Mouse (Mus musculus) CD4-positive helper T cell, adult 2 months (primary cell): ENCODE measurements around the gene Zfp462.
"Not testable (repeated sequence)": the region's sequence is repeated elsewhere in the genome, so short reads cannot be mapped to it uniquely, and the experiment has no call there.

ENCODE experiments used
- DNase-seq: peaks from one replicate; pipeline ENCODE4 v3.0.0-alpha.2; 2012; ENCODE audit warnings: low read depth, missing footprints, low spot score

The Zfp462 gene

DNA sequence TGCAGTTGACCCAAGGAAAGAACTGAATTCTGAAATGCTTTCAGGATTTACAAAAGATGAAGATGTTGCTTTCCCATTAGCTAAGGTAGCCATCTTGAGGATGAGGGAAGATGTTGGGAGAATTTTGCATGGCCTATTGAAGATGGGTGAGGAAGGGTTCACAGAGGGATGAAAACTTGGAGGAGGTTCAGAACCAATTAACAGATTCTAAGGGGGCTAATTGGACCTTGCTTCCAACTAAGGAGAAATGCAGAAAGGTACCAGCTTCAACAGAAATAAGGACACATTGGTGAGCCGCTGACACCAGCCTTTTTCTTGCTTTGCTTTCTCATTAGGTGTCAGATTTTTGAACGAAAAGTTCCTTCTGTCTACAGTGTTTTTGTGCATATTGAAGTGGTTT, 6.0 kb downstream of the Zfp462 start:
- no peak for DNase-seq

DNA sequence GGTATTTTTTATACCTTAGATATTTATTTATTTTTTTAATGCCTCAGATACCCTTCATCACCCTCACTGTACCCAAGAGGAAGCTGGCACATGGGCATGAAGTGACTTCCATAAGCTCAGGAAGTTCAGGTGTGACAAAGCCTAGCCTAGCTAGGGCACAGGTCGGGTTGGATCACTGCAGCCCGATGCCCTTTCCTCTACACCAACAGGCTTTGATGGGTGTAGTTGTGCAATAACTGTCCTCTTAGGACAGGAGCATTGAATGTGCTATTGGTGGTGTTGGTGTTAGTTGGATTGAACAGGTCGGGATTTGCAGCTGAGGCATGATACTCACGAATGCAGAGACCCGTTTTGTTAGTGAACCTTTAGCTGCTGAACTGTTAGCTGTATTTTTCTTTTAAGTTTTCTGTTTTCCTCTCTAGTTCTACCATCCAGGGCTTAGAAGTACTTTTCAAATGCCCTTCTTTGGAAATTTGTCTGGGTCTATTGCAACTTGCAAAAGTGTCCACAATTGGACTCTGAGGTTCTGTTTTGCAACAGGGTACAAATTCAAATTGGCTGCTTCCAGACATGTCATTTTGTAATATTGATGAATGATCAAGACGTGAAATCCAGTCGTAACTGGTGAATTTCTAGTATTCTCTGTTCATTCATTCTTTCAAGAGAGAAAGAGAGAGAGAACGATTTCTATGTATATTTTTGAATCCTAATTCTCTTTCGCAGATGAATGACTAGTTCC, 9.0 kb downstream of the Zfp462 start:
- no peak for DNase-seq

DNA sequence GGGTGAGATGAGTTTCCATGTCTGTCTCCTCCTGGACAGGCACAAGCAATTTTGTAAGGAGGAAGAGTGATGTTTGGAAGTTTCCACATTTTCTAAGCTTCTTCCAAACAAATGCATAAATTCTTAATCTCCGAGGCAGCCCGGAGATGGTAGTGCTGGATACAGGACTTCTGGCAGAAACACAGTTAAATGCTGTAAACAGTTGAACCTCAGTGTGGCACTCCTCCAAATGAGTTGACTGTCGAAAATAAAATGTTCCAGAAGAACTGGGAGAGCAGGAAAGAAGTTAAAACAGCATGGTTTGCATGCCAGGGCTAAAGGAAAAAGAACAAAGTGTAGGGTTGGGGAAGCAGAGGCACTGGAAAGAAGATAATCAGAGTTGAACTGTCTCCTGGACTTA, 9.6 kb downstream of the Zfp462 start:
- DNase-seq: no peak

DNA sequence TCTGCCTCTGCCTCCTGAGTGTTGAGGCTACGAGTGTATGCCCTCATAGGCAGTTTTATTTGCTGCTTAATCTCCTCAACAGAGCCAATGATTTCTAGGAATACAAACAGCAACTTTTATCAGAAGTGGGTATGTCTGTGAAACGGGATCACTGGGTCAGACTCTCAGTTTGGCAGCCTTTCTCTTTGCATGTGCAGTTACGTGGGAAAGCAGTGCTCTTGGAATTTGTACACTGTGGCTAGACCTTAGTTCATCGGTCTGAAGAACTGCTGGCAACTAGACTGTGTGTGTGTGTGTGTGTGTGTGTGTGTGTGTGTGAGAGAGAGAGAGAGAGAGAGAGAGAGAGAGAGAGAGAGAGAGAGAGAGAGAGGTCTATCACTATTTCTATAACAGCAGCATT, 15.9 kb downstream of the Zfp462 start:
- no peak for DNase-seq

DNA sequence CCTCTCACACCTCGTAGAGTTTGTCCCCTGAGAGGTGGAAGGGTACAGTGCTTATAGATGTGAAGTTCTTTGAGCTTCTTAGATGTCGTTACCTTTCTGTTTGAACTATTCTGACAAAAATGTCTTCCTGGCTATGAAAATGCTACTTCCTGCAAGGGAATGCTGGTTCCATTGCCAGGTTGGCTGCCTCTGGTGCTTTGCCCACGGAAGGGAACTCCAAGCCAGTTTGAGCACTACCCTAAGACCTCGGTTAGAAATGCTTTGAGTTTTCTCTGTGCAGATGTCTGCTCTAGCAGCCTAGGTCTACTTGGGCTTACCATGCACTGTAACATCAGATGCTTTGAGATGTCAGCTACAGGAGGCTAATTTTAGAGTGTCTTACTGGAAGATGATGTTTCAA, 17.3 kb downstream of the Zfp462 start:
- DNase-seq: no peak

DNA sequence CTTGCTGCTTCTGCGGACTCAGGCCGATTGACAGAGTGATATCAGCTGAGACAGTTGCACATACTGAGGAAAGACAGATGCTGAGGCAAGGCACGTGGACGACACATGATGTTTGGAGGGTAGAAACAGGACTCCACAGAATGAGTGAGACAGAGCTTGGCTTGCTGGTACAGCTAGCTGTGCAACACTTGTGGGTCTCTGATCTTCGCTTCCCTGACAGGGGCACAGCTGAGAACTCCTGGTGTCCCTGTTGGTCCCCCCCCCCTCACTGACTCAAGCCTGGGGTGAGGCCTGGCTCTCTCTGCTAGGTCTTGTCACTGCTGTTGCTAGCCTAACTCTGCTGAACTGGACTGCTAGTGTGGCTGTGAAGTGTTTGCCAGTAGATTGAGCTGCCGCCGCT, 18.7 kb downstream of the Zfp462 start:
- DNase-seq: no peak

DNA sequence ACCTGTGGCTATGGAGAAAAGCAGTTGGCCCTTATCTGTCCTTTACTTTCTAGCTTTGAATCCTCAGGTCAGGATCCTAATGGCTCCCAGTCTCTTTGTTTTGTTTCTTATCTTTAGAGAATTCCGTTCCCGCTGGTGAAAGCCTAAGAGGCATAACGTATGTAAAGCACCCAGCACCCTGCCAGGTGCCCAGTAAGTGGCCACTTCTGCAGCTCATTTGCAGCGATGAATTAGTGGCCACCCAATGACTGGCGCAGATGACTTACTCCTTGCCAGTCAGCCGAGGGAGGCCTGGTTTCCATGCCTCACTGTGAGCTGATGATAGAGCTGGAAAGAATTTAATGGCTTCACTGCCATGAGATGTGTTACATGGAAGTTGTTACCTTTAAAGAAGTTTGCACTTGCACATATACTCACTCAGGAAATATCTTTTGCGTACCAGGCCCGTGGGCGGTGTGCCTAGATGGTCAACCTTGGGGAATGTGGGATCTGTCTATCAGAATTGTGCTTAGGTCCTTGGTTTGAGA, 20.4 kb downstream of the Zfp462 start:
- DNase-seq: no peak

DNA sequence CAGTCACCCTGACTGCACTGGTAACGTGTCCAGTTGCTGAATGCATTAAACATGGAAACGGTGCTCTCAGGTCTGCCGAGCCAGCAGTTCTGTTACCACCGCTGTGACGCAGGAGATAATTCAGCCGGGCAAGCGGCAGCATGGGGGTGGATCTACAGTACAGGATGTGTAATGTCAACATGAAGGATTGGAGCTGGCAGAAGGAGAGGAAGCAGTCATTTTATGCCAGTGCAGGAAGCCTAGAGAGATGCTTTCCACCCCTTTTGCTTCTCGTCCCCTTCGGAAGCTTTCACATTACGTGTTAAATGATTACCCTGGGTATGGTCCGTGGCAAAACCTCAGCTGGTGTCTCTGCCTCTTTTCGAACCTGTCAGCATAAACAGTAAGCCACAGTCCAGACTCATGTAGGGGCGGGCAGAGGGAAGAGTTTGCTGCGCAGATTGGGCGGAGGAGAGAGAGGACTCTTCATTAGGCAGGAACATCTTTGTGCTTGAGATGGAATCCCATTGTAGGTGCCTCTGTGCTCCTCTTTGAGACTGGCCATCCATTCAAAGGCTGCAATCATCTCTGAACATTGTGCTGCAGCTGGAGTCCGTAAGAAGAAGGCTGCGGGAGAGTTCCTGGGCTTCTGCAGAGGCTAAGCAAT, 21.4 kb downstream of the Zfp462 start:
- no peak for DNase-seq

DNA sequence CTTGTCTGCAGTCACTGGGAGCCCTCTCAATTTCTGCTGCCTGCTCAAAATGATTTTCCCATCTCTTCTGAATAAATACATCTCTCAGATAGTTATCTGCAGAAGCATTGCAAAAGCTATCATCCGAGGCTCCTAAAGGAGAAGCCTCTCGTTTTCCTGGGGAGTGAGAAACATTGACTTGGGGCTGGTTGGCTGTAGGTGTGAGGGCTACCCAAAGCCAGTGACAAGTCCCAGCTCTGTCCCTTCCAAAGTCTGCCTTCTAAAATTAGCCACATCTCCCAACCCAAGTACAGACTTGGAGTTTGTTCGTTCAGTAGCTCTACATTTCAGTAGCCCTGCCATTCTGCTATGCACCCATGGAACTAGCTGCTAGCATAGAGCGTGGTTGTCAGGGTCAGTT, 22.3 kb downstream of the Zfp462 start:
- DNase-seq: no peak

DNA sequence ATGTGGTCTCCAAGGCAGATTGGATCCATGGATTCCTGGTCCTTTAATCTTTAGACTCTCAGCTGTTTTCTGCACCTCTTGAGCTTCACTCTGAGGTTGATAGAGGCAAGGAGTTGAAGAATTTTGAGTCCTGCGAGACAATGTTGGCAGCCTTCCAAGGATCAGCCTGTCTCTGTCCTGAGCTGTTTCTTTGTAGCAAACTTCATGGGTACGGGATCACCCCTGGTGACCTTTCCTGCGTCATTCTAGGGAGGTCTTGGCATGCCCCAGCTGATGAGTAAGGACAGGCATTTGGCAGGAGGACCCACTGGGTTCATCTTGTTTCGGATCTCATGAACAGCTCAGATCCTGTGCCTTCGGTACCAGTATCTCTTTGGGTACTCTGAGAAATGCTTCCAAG, 22.9 kb downstream of the Zfp462 start:
- no peak for DNase-seq

DNA sequence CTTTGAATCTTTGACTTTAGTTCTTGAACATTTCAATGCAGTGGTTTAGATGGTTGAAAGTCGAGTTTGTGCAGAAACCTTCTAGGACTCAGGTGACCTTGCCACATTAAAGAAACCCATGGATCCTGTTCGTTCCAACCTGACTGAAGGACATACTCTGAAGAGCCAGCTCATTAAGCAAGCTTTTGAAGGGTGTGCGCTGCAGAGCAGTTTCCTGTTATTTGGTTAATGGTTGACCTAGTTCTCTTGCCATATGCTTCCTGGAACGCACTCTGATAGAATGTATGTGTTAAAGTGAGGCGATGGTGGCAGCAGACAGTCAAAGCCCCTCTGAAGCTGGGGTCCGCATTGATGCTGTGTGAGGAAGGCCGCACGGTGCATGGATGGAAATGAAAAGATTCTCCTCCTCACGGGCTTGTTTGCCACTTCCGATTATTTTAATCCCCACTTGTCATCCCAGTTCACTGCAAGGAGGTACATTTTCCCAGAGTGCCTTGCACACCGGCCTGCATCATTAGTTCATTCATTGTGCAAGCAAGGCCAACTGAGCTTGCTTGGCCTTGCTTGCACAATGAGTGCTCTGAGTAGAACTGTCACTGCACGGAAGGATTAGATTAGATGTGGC, 24.9 kb downstream of the Zfp462 start:
- DNase-seq: no peak

DNA sequence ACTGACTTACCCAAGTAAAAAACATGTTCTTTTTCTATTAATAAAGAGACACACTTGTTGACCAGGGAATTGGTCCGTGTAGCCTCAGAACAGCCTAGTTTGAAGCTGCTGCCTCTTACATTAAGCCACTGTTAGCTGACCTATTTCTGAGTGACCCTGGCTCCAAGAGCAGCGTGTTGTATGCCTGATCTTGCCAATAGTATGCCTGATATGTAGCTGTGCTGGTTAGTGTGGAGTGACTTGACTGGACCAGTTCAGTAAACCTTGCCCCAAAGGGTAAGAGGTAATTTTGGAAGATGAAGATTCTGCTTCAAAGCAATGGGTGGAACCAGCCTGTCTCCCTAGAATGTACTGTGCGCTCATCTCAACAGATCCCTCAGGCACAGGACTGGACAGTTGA, 26.5 kb downstream of the Zfp462 start:
- no peak for DNase-seq

DNA sequence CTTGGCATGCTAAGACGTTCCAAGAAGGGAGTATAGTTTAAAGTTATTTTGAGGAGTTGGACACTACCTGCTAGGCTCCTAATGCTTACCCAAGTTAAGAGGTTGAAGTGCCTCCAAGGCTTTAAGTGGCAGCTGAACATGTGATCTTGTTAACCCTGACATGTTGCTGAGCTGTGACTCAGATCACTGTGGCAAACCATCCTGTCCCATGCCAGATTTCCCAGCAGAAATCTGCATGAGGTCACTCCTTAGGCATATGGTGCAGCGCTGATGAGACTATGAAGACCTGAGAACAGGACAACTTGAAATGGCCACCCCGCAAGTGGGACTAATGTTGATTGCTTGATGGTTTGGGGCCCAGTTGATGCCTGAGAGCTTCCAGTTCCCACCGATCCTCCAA, 27.2 kb downstream of the Zfp462 start:
- no peak for DNase-seq

DNA sequence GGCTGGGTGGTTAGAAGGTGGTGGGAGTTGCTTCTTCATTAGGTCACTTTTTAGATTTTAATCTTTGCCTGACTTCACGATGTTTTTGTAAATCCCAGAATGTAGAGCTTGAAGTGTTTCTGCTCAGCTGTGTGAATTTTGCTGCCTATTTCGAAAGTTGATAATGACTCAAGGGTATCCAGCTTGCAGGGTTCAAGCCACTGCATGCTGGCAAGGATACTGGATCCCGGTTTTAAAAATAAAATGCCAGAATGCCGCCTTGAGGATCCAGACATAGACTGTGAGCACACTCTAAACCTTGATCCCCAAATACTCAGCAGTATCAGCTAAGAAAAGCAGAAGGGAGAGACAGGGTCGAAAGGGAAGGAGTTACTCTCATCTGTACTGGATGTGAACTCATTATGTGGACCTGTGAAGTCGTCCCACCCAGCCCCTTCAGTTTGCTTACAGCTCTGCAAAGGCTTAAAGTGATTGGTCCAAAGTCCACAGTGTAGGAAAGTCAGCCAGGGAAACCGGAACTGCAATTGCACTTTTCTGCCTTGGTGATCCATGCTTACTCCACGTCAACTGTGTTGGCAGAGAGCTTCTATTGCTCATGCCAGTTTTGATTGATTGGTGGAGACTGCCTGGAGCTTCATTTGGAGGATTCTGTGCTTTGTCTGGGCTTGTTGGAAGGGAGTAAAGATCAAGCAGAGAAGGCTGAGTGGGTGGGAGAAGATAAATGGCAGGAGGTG, 28.1 kb downstream of the Zfp462 start:
- no peak for DNase-seq

DNA sequence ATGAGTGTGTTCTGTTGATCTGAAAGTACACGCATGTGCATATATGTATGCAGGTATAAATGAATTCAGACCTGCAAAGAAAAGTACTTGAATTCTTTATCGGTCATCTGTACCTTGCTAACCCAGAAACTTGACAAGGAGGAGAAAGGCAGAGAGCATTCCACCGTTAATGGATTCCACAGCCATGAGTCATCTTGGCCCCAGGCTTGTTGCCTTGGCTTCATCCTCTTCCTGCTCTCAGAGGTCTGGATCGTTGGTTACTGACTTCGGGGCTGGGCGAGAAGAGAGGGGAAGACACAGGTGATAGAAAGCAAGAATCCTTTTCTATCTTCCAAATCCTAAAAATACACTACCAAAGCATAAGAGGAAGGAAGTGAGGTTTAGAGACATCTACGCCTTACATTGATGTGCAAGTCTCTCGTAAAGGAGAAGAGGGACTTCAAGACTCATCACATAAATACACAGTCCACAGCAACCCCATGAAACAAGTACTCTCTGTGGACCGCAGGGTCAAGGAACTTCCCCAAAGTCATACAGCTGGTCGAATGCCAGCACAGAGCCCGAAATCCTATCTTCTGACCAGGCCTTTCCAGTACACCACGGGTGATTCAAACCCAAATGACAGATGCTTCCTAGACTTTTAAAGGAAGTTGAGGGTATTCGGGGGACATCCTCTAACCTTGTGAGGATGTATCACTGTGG, 35.1 kb downstream of the Zfp462 start:
- DNase-seq: no peak

DNA sequence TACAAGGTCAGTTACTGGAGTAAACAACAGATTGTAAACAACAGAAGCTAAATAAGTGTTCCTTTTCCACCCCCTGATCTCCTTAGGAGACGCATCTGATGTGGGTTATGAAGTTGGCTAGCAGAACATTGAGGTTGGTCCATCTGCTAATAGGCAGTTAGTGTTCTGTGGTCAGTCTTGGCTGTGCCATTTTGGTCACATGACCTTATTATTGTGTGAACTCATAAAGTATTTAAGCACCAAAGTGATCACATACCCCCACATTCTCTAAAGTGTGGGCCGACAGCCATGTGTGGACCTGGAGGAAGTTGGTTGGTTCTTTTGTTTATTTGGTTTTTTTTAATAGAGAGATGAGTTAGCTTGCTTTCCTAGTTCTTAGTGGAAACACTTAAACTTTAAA, 39.7 kb downstream of the Zfp462 start:
- no peak for DNase-seq

DNA sequence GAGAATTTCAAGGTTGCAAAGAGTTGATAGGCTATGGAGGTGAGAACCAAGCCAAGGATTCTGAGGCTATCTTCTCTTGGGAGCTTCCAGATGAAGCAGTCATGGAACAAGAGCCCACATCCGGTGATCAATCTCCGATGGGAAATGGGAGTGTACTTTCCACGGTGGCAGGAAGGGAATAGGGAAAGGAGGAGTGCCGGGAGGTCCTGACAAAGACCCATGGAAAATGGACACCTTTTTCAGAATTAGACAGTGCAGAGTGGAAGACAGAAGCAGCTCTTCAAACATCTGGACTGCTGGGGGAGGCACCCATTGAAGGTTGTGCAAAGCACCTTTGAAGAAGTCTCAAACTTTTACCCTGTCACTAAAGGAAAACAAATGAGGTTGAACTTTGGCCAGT, 41.8 kb downstream of the Zfp462 start:
- DNase-seq: no peak

DNA sequence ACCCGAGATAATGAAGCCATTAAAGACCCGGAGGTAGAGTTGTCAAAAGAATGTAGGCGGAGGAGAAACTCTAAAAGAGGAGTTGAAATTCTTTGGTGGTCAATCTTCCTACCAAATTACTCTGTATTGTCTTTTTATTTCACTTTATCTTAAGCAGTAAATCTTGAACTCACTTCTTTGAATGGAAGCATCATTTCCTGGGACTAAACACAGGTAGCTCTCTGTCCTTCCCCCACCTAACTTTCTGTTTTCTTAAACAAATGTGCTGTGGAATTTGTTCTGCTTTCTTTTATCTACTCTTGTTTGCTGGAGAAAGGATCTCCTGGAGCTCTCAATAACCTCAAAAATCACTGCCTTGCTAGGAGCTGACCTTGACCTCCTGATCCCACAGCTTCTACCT, 42.4 kb downstream of the Zfp462 start:
- DNase-seq: no peak

DNA sequence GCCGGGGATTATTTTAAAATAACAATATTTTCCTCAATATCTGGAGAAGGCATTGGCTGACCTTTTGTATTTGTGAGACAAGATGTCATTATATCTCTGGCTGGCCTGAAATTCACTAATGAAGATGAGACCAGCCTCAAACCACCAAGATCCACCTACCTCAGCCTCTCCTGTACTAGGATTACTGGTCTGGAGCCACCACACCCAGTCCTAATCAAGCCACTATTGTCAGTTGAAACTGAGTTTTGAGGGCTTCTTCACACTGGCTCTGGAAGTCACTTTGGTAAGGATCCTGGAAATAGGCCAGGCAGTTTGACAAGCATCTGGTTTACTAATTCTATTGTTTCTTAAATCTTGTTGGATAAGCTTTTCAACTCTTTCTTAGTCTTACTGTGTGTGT, 43.1 kb downstream of the Zfp462 start:
- no peak for DNase-seq

DNA sequence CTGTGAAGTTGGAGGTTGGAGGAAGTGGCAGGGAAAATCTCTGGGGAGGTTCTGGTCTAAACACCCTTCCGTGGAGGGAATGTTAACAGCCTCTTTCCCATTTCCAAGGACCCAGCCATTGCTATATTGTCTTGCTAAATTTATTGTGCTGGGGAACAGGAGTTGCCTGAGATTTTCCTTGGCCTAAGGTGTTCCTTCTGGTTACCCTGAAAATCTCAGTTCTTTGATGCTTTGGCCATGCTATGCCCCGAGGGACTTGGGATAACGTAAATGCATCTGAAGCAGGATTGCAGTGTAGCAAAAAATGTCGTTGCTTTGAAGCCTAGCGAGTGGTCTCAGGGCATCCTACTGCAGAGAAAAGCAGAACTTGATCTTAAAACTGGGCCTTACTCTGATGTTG, 47.1 kb downstream of the Zfp462 start:
- DNase-seq: no peak

DNA sequence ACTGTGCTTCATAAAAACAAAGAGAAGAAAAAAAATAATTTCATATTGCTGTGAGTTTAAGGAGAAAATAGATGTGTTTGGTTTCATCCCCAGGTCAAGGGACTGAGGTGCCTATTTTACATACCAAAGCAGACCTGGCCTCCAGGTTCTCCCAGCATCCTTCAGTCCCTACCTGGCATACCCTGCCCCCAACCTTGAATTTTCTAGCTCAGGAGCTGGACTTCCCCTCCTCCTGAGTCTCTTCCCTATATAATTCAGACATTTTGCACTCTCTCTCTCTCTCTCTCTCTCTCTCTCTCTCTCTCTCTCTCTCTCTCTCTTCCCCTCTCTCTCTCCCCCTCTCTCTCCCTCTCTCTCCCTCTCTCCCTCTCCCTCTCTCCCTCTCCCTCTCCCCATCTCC, 48.2 kb downstream of the Zfp462 start:
- not testable (repeated sequence) for DNase-seq

DNA sequence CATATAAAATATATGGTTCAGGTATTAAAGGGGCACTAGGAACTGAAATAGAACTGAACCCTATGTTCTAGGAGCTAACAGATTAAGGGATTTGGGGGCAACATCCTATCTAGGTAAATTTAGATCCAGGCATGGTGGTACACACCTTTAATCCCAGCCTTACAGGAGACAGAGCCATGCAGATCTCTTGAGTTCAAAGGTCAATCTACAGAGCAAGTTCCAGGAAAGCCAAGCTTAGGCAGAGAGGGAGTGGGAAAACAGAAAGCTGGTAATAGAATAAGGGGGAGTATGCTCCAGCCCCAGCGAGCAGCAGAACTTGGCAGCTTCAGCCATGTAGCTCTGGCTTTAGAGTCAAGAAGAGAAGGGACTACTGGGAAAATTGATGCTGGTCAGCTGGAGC, 50.4 kb downstream of the Zfp462 start:
- no peak for DNase-seq
